Mouse (Mus musculus) heart, postnatal 0 days (tissue): ENCODE data around the gene Crb1.

Experiments used
- CTCF ChIP-seq: IDR thresholded peaks from 2 replicates; pipeline ENCODE4 v1.5.1; 2016; ENCODE audit warnings: antibody characterized with exemption, control low read depth, low read depth
- EP300 ChIP-seq: IDR thresholded peaks from 2 replicates; pipeline ENCODE4 v1.6.1; 2016; ENCODE audit warnings: antibody characterized with exemption, low read depth

- no peak for TF ChIP-seq CTCF
- no peak for TF ChIP-seq EP300
Observed at GRCm38 (mm10) chr1:139174058-139174832, 202.7 kb downstream of the Crb1 start.
